Mouse (Mus musculus) MEL (cell line): ENCODE data around the gene Nav1.

Experiments used
- CTCF ChIP-seq, 3 experiments: IDR thresholded peaks in 2 of 3; conservative IDR thresholded peaks in 1 of 3; 2 replicates each; pipeline ENCODE4 v1.5.1; 2011 to 2012; ENCODE audit warnings: low read length in 3 of 3, low read depth in 2 of 3, mild to moderate bottlenecking in 2 of 3, improper control_type of control experiment in 1 of 3, inconsistent platforms in 1 of 3, mixed read lengths in 1 of 3, moderate library complexity in 1 of 3; ENCODE audit not compliant: control insufficient read depth in 1 of 3, insufficient read depth in 1 of 3, poor library complexity in 1 of 3, severe bottlenecking in 1 of 3
- EP300 ChIP-seq, 2 experiments: IDR thresholded peaks; 2 replicates each; pipeline ENCODE4 v1.6.1; 2011; ENCODE audit warnings: improper control_type of control experiment in 2 of 2, low read length in 2 of 2, low read depth in 1 of 2, mild to moderate bottlenecking in 1 of 2
- KAT2A ChIP-seq: conservative IDR thresholded peaks from 2 replicates; pipeline ENCODE4 v1.6.1; 2012; ENCODE audit warnings: low read depth, low read length, improper control_type of control experiment, inconsistent platforms
- POLR2A ChIP-seq, 2 experiments: IDR thresholded peaks; 2 replicates each; pipeline ENCODE4 v1.6.1; 2011 to 2012; ENCODE audit warnings: low read length in 2 of 2, mild to moderate bottlenecking in 2 of 2, control low read depth in 1 of 2, improper control_type of control experiment in 1 of 2, low read depth in 1 of 2, moderate library complexity in 1 of 2; ENCODE audit not compliant: control insufficient read depth in 1 of 2, insufficient read depth in 1 of 2, poor library complexity in 1 of 2
- RCOR1 ChIP-seq: IDR thresholded peaks from 2 replicates; pipeline ENCODE4 v1.6.1; 2012; ENCODE audit warnings: low read depth, mild to moderate bottlenecking, inconsistent platforms, low read length, improper control_type of control experiment
- TAL1 ChIP-seq: IDR thresholded peaks from 2 replicates; pipeline ENCODE4 v1.6.1; 2012; ENCODE audit warnings: mild to moderate bottlenecking, inconsistent platforms, low read length, moderate library complexity, mixed read lengths
- USF1 ChIP-seq: IDR thresholded peaks from 2 replicates; pipeline ENCODE4 v1.6.1; 2014; ENCODE audit warnings: low read depth, mild to moderate bottlenecking, inconsistent platforms, low read length, improper control_type of control experiment, moderate library complexity

GRCm38 (mm10) chr1:135502750-135503149 lies 104.3 kb downstream of the Nav1 start:
- no peak for TF ChIP-seq TAL1
- no peak for TF ChIP-seq POLR2A (IDR thresholded peaks at IDR 0.05; ENCODE audit: control insufficient read depth in 1 of 2, insufficient read depth in 1 of 2, low read depth in 1 of 2, low read length in 2 of 2, poor library complexity in 1 of 2)
- TF ChIP-seq EP300 (IDR thresholded peaks at IDR 0.05; ENCODE audit: low read depth in 1 of 2, low read length in 2 of 2), result no peak
- no peak for TF ChIP-seq CTCF (IDR thresholded peaks at IDR 0.05 in 2 of 3, conservative IDR thresholded peaks at IDR 0.05 in 1 of 3; ENCODE audit: control insufficient read depth in 1 of 3, insufficient read depth in 1 of 3, low read depth in 2 of 3, low read length in 3 of 3, poor library complexity in 1 of 3, severe bottlenecking in 1 of 3)
- TF ChIP-seq USF1, result no peak
- no peak for TF ChIP-seq RCOR1
- no peak for TF ChIP-seq KAT2A
